Mouse (Mus musculus): ENCODE results near the gene BC037034.

BC037034 gene

GRCm38 (mm10) chr5:138263260-138264206, at the start of gene BC037034:
TSS of gene BC037034 (minus strand) at chr5:138264033.
- DNase-seq = peak; percentile 93

GRCm38 (mm10) chr5:138312795-138313194, 49.0 kb upstream of the BC037034 start:
- no peak for DNase-seq

GRCm38 (mm10) chr5:138299613-138300012, 35.8 kb upstream of the BC037034 start:
- DNase-seq = no peak

- no peak for DNase-seq
Measured at GRCm38 (mm10) chr5:138294158-138294557, 30.3 kb upstream of the BC037034 start.

- no peak for DNase-seq
Measured at GRCm38 (mm10) chr5:138291638-138292037, 27.8 kb upstream of the BC037034 start.

- DNase-seq = no peak
Measured at GRCm38 (mm10) chr5:138287861-138288260, 24.0 kb upstream of the BC037034 start.

- DNase-seq = no peak
Measured at GRCm38 (mm10) chr5:138283540-138283939, 19.7 kb upstream of the BC037034 start.

GRCm38 (mm10) chr5:138281798-138282197, 18.0 kb upstream of the BC037034 start:
- no peak for DNase-seq

GRCm38 (mm10) chr5:138280829-138281228, 17.0 kb upstream of the BC037034 start:
- DNase-seq = no peak

- DNase-seq = no peak
Measured at GRCm38 (mm10) chr5:138280425-138280768, 16.6 kb upstream of the BC037034 start.

GRCm38 (mm10) chr5:138279585-138280424, 16.0 kb upstream of the BC037034 start, which contains the start of the genes Gm43720, Gpc2 and Stag3:
TSS of gene Gm43720 (minus strand) at chr5:138279958.
TSS of gene Gpc2 (minus strand) at chr5:138280005.
TSS of gene Stag3 (plus strand) at chr5:138280240.
- DNase-seq = peak; percentile 75

GRCm38 (mm10) chr5:138277994-138278393, 14.2 kb upstream of the BC037034 start:
- no peak for DNase-seq

GRCm38 (mm10) chr5:138275216-138276050, 11.6 kb upstream of the BC037034 start:
- DNase-seq = peak; percentile 43

GRCm38 (mm10) chr5:138274186-138274585, 10.4 kb upstream of the BC037034 start:
- DNase-seq = no peak

GRCm38 (mm10) chr5:138272409-138272923, 8.6 kb upstream of the BC037034 start, which contains the start of gene Gal3st4:
TSS of gene Gal3st4 (minus strand) at chr5:138272840.
- no peak for DNase-seq

- no peak for DNase-seq
Measured at GRCm38 (mm10) chr5:138271232-138271631, 7.4 kb upstream of the BC037034 start.

GRCm38 (mm10) chr5:138268980-138269379, 5.1 kb upstream of the BC037034 start:
- no peak for DNase-seq

- no peak for DNase-seq
Measured at GRCm38 (mm10) chr5:138267114-138267513, 3.3 kb upstream of the BC037034 start.

GRCm38 (mm10) chr5:138265712-138266111, 1.9 kb upstream of the BC037034 start:
- no peak for DNase-seq

GRCm38 (mm10) chr5:138264207-138264578, 360 bp upstream of the BC037034 start:
- DNase-seq = no peak

GRCm38 (mm10) chr5:138262582-138263240, 1.1 kb downstream of the BC037034 start:
- DNase-seq = no peak

GRCm38 (mm10) chr5:138262001-138262400, 1.8 kb downstream of the BC037034 start:
- DNase-seq = no peak

All from kidney, adult 9 months (tissue).